Mouse (Mus musculus) small intestine, adult 10 weeks (tissue): Measurements from ENCODE around the gene Dmrt1. TPM values are rescaled to one million over a fixed set of nuclear protein-coding genes. Genes with fewer than 3 reads are reported as not detected.

Experiments
- polyA plus RNA-seq: library from polyadenylated mRNA; stranded (reverse); fragments of 350-450 nt; fragmentation: Illumina TruSeq; extraction: RNeasy Lipid Tissue Mini Kit (QIAGEN cat#74804); gene quantifications from one replicate; pipeline ENCODE4 v1.2.3, GENCODE M21; 2014; ENCODE audit warnings: low replicate concordance

The Dmrt1 gene
- polyA plus RNA-seq: not detected

GRCm38 (mm10) chr19:25505360-25506196 lies at the start of gene Dmrt1:
Gene Dmrt1 (plus strand): TSS chr19:25505618.

GRCm38 (mm10) chr19:25610015-25610410 lies 104.6 kb downstream of the Dmrt1 start, which contains the start of gene Dmrt3:
Gene Dmrt3 (plus strand): TSS chr19:25610301.

Other genes starting within 250 kb of the Dmrt1 start
- not detected for gene Dmrt3, start 104.7 kb downstream of the Dmrt1 start, polyA plus RNA-seq
- 0.19 TPM for gene Dmrt2, start 166.8 kb downstream of the Dmrt1 start, polyA plus RNA-seq